Mouse (Mus musculus): Measurements from ENCODE around the gene Gm20547. TPM values are rescaled to one million over a fixed set of nuclear protein-coding genes. Genes with fewer than 3 reads are reported as not detected.
A peak's percentile ranks its signal among the peaks of the same experiment; 100 is the strongest.
"Not testable (repeated sequence)": the region's sequence is repeated elsewhere in the genome, so short reads cannot be mapped to it uniquely, and the experiment has no call there.

Gm20547 gene
- polyA plus RNA-seq, 1 experiment from 2014 or later = not detected

GRCm38 (mm10) chr17:34811275-34811674 is 70.6 kb downstream of the Gm20547 start:
- no peaks in the 10 kb centered on the region for H3K27me3 ChIP-seq
- H3K36me3 ChIP-seq = no peaks in the 10 kb centered on the region
- H3K4me1 ChIP-seq = no peaks in the 10 kb centered on the region
- H3K4me3 ChIP-seq (replicated peaks) = no peak overlapping the region
- no peak overlapping the region for H3K9ac ChIP-seq
- no peaks in the 10 kb centered on the region for H3K9me3 ChIP-seq (replicated peaks)
- H3K4me2 ChIP-seq = no peak overlapping the region
- WGBS = 73% methylated on average over 15 of the region's 15 CpGs
- H3K27ac ChIP-seq = no peak overlapping the region
- no peak for ATAC-seq (replicated peaks; ENCODE audit: low FRiP score)

DNA sequence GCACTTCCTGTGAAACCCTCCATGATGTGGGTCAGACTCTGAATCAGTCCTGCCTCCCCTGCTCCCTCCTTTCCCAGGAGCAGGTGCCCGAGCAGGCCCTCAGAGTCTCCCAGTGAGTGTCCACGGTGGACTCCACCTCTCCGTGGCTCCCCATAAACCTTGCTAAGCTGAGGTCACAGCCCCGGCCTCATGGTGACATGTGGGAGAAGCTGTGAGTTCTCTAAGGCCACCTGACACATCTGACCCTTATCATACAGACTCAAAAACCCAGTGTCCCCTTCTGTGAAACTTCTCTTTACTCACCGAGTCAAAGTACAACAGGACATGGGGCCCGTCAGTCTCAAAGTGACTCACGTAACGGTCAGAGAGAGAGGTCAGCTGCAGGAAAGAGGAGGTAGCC is 71.0 kb downstream of the Gm20547 start:
- not testable (repeated sequence) for H3K9ac ChIP-seq; H3K4me3 ChIP-seq (replicated peaks); H3K27me3 ChIP-seq; H3K36me3 ChIP-seq; ATAC-seq (replicated peaks; ENCODE audit: low FRiP score); H3K4me1 ChIP-seq; H3K9me3 ChIP-seq (replicated peaks); H3K4me2 ChIP-seq; H3K27ac ChIP-seq
- WGBS = 74% methylated on average over 8 of the region's 8 CpGs

- H3K9ac ChIP-seq; H3K27ac ChIP-seq; H3K4me1 ChIP-seq; H3K36me3 ChIP-seq; ATAC-seq (replicated peaks; ENCODE audit: low FRiP score); H3K4me3 ChIP-seq (replicated peaks); H3K27me3 ChIP-seq; H3K9me3 ChIP-seq (replicated peaks); H3K4me2 ChIP-seq: not testable (repeated sequence)
- 87% methylated on average over 5 of the region's 5 CpGs for WGBS
Observed at GRCm38 (mm10) chr17:34810411-34810810, 71.4 kb downstream of the Gm20547 start.

- no peak overlapping the region for H3K4me2 ChIP-seq
- H3K27me3 ChIP-seq = no peaks in the 10 kb centered on the region
- no peak overlapping the region for H3K9ac ChIP-seq
- 82% methylated on average over 6 of the region's 6 CpGs for WGBS
- ATAC-seq (replicated peaks; ENCODE audit: low FRiP score) = no peak
- H3K4me3 ChIP-seq (replicated peaks) = no peak overlapping the region
- no peak overlapping the region for H3K27ac ChIP-seq
- H3K9me3 ChIP-seq (replicated peaks) = peaks cover 6% of the 10 kb centered on the region; the same call in 1 of the 2 replicates
- no peaks in the 10 kb centered on the region for H3K36me3 ChIP-seq
- no peaks in the 10 kb centered on the region for H3K4me1 ChIP-seq
Observed at GRCm38 (mm10) chr17:34808599-34809205, 73.1 kb downstream of the Gm20547 start.

- Histone ChIP-seq H3K36me3 (no peaks in the 10 kb centered on the region), H3K27me3 (no peaks in the 10 kb centered on the region), H3K4me1 (no peaks in the 10 kb centered on the region), H3K9ac (no peak overlapping the region), H3K9me3 (replicated peaks) (peaks cover 6% of the 10 kb centered on the region; the same call in 1 of the 2 replicates), H3K4me2 (no peak overlapping the region), H3K27ac (no peak overlapping the region), H3K4me3 (replicated peaks) (no peak overlapping the region)
- no peak for ATAC-seq (replicated peaks; ENCODE audit: low FRiP score)
- WGBS = 63% methylated on average over 3 of the region's 3 CpGs
Observed at GRCm38 (mm10) chr17:34807176-34807575, 74.7 kb downstream of the Gm20547 start.

Small RNAs within 50 kb of the gene (microRNA-seq; reads per million reads assigned to microRNA genes)
- gene Mir6970 (not detected), gene Mir6971 (1.5 reads per million, percentile 2 among the genes with 10 or more reads in this experiment), gene Mir6972 (not detected)

Other genes starting within 250 kb of the Gm20547 start
- gene Fkbpl, start 237.3 kb downstream of the Gm20547 start, polyA plus RNA-seq (2015; fragmentation: Nextera tagmentation; extraction: Ambion mirVana) = 17.2 and 18.4 TPM in 2 replicates
- 86.2 and 98.2 TPM in 2 replicates for gene Atf6b, start 234.9 kb downstream of the Gm20547 start, polyA plus RNA-seq (2015; fragmentation: Nextera tagmentation; extraction: Ambion mirVana)
- 0.35 and 0.75 TPM in 2 replicates for gene Tnxb, start 211.5 kb downstream of the Gm20547 start, polyA plus RNA-seq (2015; fragmentation: Nextera tagmentation; extraction: Ambion mirVana)
- 0.73 and 2.0 TPM in 2 replicates for gene C4b, start 138.2 kb downstream of the Gm20547 start, polyA plus RNA-seq (2015; fragmentation: Nextera tagmentation; extraction: Ambion mirVana)
- 11.1 and 45.4 TPM in 2 replicates for gene Cyp21a1, start 77.5 kb downstream of the Gm20547 start, polyA plus RNA-seq (2015; fragmentation: Nextera tagmentation; extraction: Ambion mirVana)
- gene Stk19, start 45.1 kb downstream of the Gm20547 start, polyA plus RNA-seq (2015; fragmentation: Nextera tagmentation; extraction: Ambion mirVana) = 29.4 and 29.6 TPM in 2 replicates
- 62.7 and 73.0 TPM in 2 replicates for gene Dxo, start 45.0 kb downstream of the Gm20547 start, polyA plus RNA-seq (2015; fragmentation: Nextera tagmentation; extraction: Ambion mirVana)
- gene Skiv2l, start 31.8 kb downstream of the Gm20547 start, polyA plus RNA-seq (2015; fragmentation: Nextera tagmentation; extraction: Ambion mirVana) = 48.5 and 53.1 TPM in 2 replicates
- 101 and 116 TPM in 2 replicates for gene Nelfe, start 31.7 kb downstream of the Gm20547 start, polyA plus RNA-seq (2015; fragmentation: Nextera tagmentation; extraction: Ambion mirVana)
- 12.1 and 13.3 TPM in 2 replicates for gene Cfb, start 19.5 kb downstream of the Gm20547 start, polyA plus RNA-seq (2015; fragmentation: Nextera tagmentation; extraction: Ambion mirVana)
- 5.0 TPM in 2 replicates for gene Zbtb12, start 2.6 kb downstream of the Gm20547 start, polyA plus RNA-seq (2015; fragmentation: Nextera tagmentation; extraction: Ambion mirVana)
- 2.6 and 3.6 TPM in 2 replicates for gene C2, start 16.2 kb upstream of the Gm20547 start, polyA plus RNA-seq (2015; fragmentation: Nextera tagmentation; extraction: Ambion mirVana)
- 80.1 and 93.7 TPM in 2 replicates for gene Ehmt2, start 16.4 kb upstream of the Gm20547 start, polyA plus RNA-seq (2015; fragmentation: Nextera tagmentation; extraction: Ambion mirVana)
- gene Slc44a4, start 32.4 kb upstream of the Gm20547 start, polyA plus RNA-seq (2015; fragmentation: Nextera tagmentation; extraction: Ambion mirVana) = 12.4 and 13.0 TPM in 2 replicates
- 33.7 and 37.0 TPM in 2 replicates for gene Neu1, start 49.2 kb upstream of the Gm20547 start, polyA plus RNA-seq (2015; fragmentation: Nextera tagmentation; extraction: Ambion mirVana)
- 0.49 and 0.53 TPM in 2 replicates for gene Hspa1b, start 77.2 kb upstream of the Gm20547 start, polyA plus RNA-seq (2015; fragmentation: Nextera tagmentation; extraction: Ambion mirVana)
- gene Gm20481, start 87.9 kb upstream of the Gm20547 start, polyA plus RNA-seq (2015; fragmentation: Nextera tagmentation; extraction: Ambion mirVana) = not detected in 2 replicates
- 7.8 and 8.4 TPM in 2 replicates for gene Hspa1a, start 90.1 kb upstream of the Gm20547 start, polyA plus RNA-seq (2015; fragmentation: Nextera tagmentation; extraction: Ambion mirVana)
- gene Hspa1l, start 90.7 kb upstream of the Gm20547 start, polyA plus RNA-seq (2015; fragmentation: Nextera tagmentation; extraction: Ambion mirVana) = 0.81 and 1.6 TPM in 2 replicates
- gene Lsm2, start 99.8 kb upstream of the Gm20547 start, polyA plus RNA-seq (2015; fragmentation: Nextera tagmentation; extraction: Ambion mirVana) = 229 and 231 TPM in 2 replicates
- 128 and 140 TPM in 2 replicates for gene Vars, start 118.9 kb upstream of the Gm20547 start, polyA plus RNA-seq (2015; fragmentation: Nextera tagmentation; extraction: Ambion mirVana)
- gene Vwa7, start 134.5 kb upstream of the Gm20547 start, polyA plus RNA-seq (2015; fragmentation: Nextera tagmentation; extraction: Ambion mirVana) = 0.19 and 0.29 TPM in 2 replicates
- 6.2 and 6.8 TPM in 2 replicates for gene Sapcd1, start 146.0 kb upstream of the Gm20547 start, polyA plus RNA-seq (2015; fragmentation: Nextera tagmentation; extraction: Ambion mirVana)
- 5.2 and 5.4 TPM in 2 replicates for gene Msh5, start 164.7 kb upstream of the Gm20547 start, polyA plus RNA-seq (2015; fragmentation: Nextera tagmentation; extraction: Ambion mirVana)
- 300 and 320 TPM in 2 replicates for gene Clic1, start 167.9 kb upstream of the Gm20547 start, polyA plus RNA-seq (2015; fragmentation: Nextera tagmentation; extraction: Ambion mirVana)
- gene Ddah2, start 177.0 kb upstream of the Gm20547 start, polyA plus RNA-seq (2015; fragmentation: Nextera tagmentation; extraction: Ambion mirVana) = 324 and 356 TPM in 2 replicates
- gene Ly6g6c, start 183.3 kb upstream of the Gm20547 start, polyA plus RNA-seq (2015; fragmentation: Nextera tagmentation; extraction: Ambion mirVana) = 1.6 TPM in 1 of 2 replicates, not detected in the other
- 0.41 and 0.52 TPM in 2 replicates for gene Mpig6b, start 184.1 kb upstream of the Gm20547 start, polyA plus RNA-seq (2015; fragmentation: Nextera tagmentation; extraction: Ambion mirVana)
- gene Ly6g6e, start 194.9 kb upstream of the Gm20547 start, polyA plus RNA-seq (2015; fragmentation: Nextera tagmentation; extraction: Ambion mirVana) = 1.2 and 1.6 TPM in 2 replicates
- 5.0 and 6.0 TPM in 2 replicates for gene Ly6g6d, start 196.0 kb upstream of the Gm20547 start, polyA plus RNA-seq (2015; fragmentation: Nextera tagmentation; extraction: Ambion mirVana)
- gene Ly6g6f, start 203.6 kb upstream of the Gm20547 start, polyA plus RNA-seq (2015; fragmentation: Nextera tagmentation; extraction: Ambion mirVana) = not detected in 2 replicates
- gene Abhd16a, start 207.2 kb upstream of the Gm20547 start, polyA plus RNA-seq (2015; fragmentation: Nextera tagmentation; extraction: Ambion mirVana) = 94.7 and 103 TPM in 2 replicates
- not detected in 2 replicates for gene Ly6g5c, start 226.2 kb upstream of the Gm20547 start, polyA plus RNA-seq (2015; fragmentation: Nextera tagmentation; extraction: Ambion mirVana)
- gene Ly6g5b, start 233.4 kb upstream of the Gm20547 start, polyA plus RNA-seq (2015; fragmentation: Nextera tagmentation; extraction: Ambion mirVana) = 0.99 and 1.9 TPM in 2 replicates
- gene Gpank1, start 239.4 kb upstream of the Gm20547 start, polyA plus RNA-seq (2015; fragmentation: Nextera tagmentation; extraction: Ambion mirVana) = 19.0 and 20.3 TPM in 2 replicates
- gene Csnk2b, start 240.0 kb upstream of the Gm20547 start, polyA plus RNA-seq (2015; fragmentation: Nextera tagmentation; extraction: Ambion mirVana) = 281 and 284 TPM in 2 replicates
- 10.5 and 12.2 TPM in 2 replicates for gene D17H6S53E, start 244.3 kb upstream of the Gm20547 start, polyA plus RNA-seq (2015; fragmentation: Nextera tagmentation; extraction: Ambion mirVana)